Mouse (Mus musculus): ENCODE measurements at regions not wholly inside any gene's neighbourhood (a gene's known extent, or its start where the extent isn't known, plus 50 kb on each side); places are given as distances from the start of the nearest gene placed in this dataset.
"Not testable (repeated sequence)": the region's sequence is repeated elsewhere in the genome, so short reads cannot be mapped to it uniquely, and the experiment has no call there.

GRCm38 (mm10) chr5:68252671-68253070 lies 221.0 kb downstream of the Grxcr1 start:
- ATAC-seq (ENCODE audit: low TSS enrichment), result peak; percentile 83

GRCm38 (mm10) chr5:68253476-68253875 lies 221.8 kb downstream of the Grxcr1 start:
- no peak for ATAC-seq (ENCODE audit: low TSS enrichment)

- no peak for ATAC-seq (ENCODE audit: low TSS enrichment)
These were observed 222.5 kb downstream of the Grxcr1 start for GRCm38 (mm10) chr5:68254111-68254510.

GRCm38 (mm10) chr5:68264206-68264605 lies 232.6 kb downstream of the Grxcr1 start:
- peak; percentile 55; the same call in 1 of the 2 replicates for ATAC-seq (ENCODE audit: low TSS enrichment)

GRCm38 (mm10) chr5:68274271-68274670 lies 242.6 kb downstream of the Grxcr1 start:
- no peak for ATAC-seq (ENCODE audit: low TSS enrichment)

GRCm38 (mm10) chr5:68275558-68276263 lies 244.1 kb downstream of the Grxcr1 start:
- no peak for ATAC-seq (ENCODE audit: low TSS enrichment)

- not testable (repeated sequence) for ATAC-seq (ENCODE audit: low TSS enrichment)
These were observed 264.1 kb downstream of the Grxcr1 start for GRCm38 (mm10) chr5:68295774-68296173.

- ATAC-seq (ENCODE audit: low TSS enrichment), result no peak
These were observed 281.6 kb downstream of the Grxcr1 start for GRCm38 (mm10) chr5:68313187-68313586.

GRCm38 (mm10) chr5:68318979-68319378 lies 287.3 kb downstream of the Grxcr1 start:
- ATAC-seq (ENCODE audit: low TSS enrichment), result no peak

- no peak for ATAC-seq (ENCODE audit: low TSS enrichment)
These were observed 295.5 kb downstream of the Grxcr1 start for GRCm38 (mm10) chr5:68326998-68327593.

GRCm38 (mm10) chr5:68329311-68329710 lies 297.7 kb downstream of the Grxcr1 start:
- no peak for ATAC-seq (ENCODE audit: low TSS enrichment)

- no peak for ATAC-seq (ENCODE audit: low TSS enrichment)
These were observed 298.2 kb downstream of the Grxcr1 start for GRCm38 (mm10) chr5:68329828-68330227.

- ATAC-seq (ENCODE audit: low TSS enrichment), result no peak
These were observed 319.3 kb downstream of the Grxcr1 start for GRCm38 (mm10) chr5:68350921-68351320.

- peak; percentile 90 for ATAC-seq (ENCODE audit: low TSS enrichment)
These were observed 320.2 kb downstream of the Grxcr1 start for GRCm38 (mm10) chr5:68351793-68352192.

- no peak for ATAC-seq (ENCODE audit: low TSS enrichment)
These were observed 321.6 kb downstream of the Grxcr1 start for GRCm38 (mm10) chr5:68353211-68353610.

GRCm38 (mm10) chr5:68353816-68354215 lies 322.2 kb downstream of the Grxcr1 start:
- ATAC-seq (ENCODE audit: low TSS enrichment), result not testable (repeated sequence)

- ATAC-seq (ENCODE audit: low TSS enrichment), result no peak
These were observed 330.1 kb downstream of the Grxcr1 start for GRCm38 (mm10) chr5:68361581-68362211.

GRCm38 (mm10) chr5:68373082-68373481 lies 341.4 kb downstream of the Grxcr1 start:
- ATAC-seq (ENCODE audit: low TSS enrichment), result peak; percentile 81

Data from frontal cortex, adult (tissue).